Mouse (Mus musculus) fibroblast of lung, adult 2 months (primary cell): ENCODE results near the gene Tcp10c.
"Not testable (repeated sequence)": the region's sequence is repeated elsewhere in the genome, so short reads cannot be mapped to it uniquely, and the experiment has no call there.

Experiments
- DNase-seq: peaks from one replicate; pipeline ENCODE4 v3.0.0-alpha.2; 2011; ENCODE audit warnings: low read depth

Gene Tcp10c

GRCm38 (mm10) chr17:13391020-13391419 is 36.6 kb downstream of the Tcp10c start:
- not testable (repeated sequence) for DNase-seq

GRCm38 (mm10) chr17:13399961-13400360 is 45.6 kb downstream of the Tcp10c start:
- not testable (repeated sequence) for DNase-seq

- not testable (repeated sequence) for DNase-seq
Measured at GRCm38 (mm10) chr17:13402118-13402517, 47.7 kb downstream of the Tcp10c start.

DNA sequence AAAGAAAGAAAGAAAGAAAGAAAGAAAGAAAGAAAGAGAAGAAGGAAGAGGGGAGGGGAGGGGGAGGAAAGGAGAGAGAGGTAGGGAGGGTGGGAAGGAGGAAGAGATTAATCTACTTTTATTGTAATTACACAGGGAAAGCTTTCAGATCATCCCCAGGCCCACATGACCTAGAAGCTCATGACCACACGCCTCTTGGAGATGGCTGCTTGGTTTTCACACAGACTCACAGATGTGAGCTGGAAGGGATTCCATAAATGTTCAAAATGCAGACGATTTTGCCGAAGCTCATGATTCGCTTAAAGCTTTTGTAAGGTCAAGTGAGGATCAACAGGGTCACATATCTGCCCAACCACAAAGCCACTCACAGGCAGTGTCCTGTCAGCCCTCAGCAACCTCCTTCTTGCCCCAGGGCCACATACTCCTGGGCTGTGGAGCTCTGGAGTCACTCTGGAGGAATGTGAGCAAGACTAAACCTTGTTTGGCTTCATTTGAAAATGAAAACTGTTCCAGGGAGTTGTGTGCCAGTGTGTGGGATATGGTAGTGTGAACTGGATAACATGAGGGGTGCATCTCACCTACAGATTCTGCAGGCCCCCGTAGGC is 49.3 kb downstream of the Tcp10c start:
- DNase-seq = not testable (repeated sequence)

DNA sequence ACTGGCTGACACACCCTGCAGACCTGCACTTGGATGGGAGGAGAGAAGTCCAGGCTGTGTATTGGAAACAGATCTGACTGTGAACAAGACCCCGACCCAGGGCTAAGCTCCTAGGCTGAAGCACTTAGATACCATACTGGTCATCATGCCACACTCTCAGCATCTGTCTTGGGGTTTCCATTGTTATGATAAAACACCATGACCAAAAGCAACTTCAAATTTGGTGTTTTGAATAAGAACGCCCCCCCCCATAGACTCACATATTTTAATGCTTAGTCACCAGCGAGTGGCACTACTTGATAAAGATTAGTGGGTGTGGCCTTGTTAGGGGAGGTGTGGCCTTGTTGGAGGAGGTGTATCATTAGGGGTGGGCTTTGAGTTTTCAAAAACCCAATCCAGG is 51.7 kb downstream of the Tcp10c start:
- not testable (repeated sequence) for DNase-seq

DNA sequence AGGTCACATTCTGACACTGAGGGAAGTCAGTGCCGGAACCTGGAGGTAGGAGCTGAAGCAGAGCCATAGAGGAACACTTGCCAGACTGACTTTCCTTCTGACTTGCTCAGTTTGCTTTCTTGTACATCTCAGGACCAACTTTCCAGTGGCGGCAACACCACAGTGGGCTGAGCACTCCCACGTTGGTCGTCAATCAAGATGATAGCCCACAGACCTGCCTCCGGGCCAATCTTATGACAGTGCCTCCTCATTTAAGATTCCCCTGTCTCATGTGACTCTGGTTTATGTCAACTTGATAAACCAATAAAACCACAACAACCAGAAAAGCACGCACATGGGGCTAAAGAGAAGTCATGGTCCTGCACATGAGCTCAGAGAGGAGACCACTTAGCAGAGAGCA is 52.3 kb downstream of the Tcp10c start:
- DNase-seq = not testable (repeated sequence)

- not testable (repeated sequence) for DNase-seq
Measured at GRCm38 (mm10) chr17:13407621-13408256, 53.4 kb downstream of the Tcp10c start.

DNA sequence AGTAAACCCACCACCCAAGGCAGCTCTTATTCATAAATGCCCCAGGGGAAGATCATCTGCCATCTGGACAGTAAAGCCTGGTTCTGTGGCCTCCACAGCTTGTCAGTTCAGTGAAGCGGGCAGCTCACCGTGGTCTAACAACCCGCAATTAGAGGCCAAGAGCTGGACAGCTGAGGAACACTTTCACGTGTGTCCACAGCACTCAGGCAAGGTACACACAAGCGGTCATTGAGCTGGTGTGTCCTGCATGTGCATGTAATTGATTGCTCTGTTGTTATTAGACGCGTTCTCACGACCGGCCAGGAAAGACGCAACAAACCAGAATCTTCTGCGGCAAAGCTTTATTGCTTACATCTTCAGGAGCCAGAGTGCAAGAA is 53.9 kb downstream of the Tcp10c start:
- not testable (repeated sequence) for DNase-seq

DNA sequence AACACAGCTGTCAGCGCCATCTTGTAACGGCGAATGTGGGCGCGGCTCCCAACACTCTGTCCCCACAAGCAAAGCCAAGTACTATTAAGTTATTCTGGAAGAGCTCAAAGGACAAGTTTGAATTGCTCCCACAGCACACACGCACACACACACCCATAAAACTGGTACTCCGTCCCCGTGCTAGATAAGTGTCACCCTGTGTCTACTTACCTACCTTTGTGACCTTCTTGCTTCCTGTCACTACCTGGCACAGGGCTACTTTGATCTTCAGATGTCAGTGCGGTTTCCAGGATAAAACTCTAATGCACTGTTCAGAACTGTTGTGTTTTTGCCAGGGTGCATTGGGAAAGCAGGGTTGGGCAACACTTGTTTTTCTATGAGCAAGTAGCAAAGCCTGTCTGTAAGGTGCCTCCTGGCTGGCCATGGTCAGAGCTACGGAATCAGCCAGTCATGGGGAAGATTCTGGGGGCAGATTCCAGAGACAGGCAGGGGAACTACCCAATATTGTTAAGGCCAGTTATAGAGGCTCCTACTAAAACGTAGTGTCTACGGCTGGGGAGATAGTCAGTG is 66.7 kb downstream of the Tcp10c start:
- not testable (repeated sequence) for DNase-seq

- not testable (repeated sequence) for DNase-seq
Measured at GRCm38 (mm10) chr17:13422638-13423037, 68.3 kb downstream of the Tcp10c start.

GRCm38 (mm10) chr17:13423373-13424024 is 69.1 kb downstream of the Tcp10c start:
- not testable (repeated sequence) for DNase-seq

- not testable (repeated sequence) for DNase-seq
Measured at GRCm38 (mm10) chr17:13424321-13424720, 69.9 kb downstream of the Tcp10c start.

GRCm38 (mm10) chr17:13425694-13426093 is 71.3 kb downstream of the Tcp10c start:
- not testable (repeated sequence) for DNase-seq

DNA sequence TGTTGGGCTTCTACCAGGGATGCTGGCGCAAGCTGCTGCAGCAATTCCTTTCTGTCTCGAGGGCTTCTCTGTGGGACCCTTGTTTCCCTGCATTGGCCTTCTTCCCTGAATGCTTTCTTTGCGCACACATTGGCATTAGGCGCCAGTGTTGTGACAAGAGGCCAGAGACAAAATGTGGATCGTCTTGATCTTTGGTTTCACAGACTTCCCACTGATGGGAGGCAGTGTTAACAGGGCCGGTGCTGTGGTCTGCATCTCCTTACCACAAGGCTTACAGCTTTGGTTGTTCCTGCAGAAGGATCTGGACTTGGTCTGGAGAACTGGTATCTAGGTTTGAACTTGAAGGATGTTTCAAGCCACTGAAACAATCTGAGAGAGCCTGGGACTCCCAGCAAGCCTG is 72.1 kb downstream of the Tcp10c start:
- DNase-seq = not testable (repeated sequence)
